Mouse (Mus musculus): ENCODE measurements around the gene Gm2564. TPM values are rescaled to one million over a fixed set of nuclear protein-coding genes. Genes with fewer than 3 reads are reported as not detected.
"Not testable (repeated sequence)": the region's sequence is repeated elsewhere in the genome, so short reads cannot be mapped to it uniquely, and the experiment has no call there.

Gene Gm2564
- total RNA-seq (2014; fragmentation: Nextera tagmentation) (not detected in 2 replicates), total RNA-seq (2017) (not detected in 2 replicates), polyA plus RNA-seq (2012) (not detected in 2 replicates)

DNA sequence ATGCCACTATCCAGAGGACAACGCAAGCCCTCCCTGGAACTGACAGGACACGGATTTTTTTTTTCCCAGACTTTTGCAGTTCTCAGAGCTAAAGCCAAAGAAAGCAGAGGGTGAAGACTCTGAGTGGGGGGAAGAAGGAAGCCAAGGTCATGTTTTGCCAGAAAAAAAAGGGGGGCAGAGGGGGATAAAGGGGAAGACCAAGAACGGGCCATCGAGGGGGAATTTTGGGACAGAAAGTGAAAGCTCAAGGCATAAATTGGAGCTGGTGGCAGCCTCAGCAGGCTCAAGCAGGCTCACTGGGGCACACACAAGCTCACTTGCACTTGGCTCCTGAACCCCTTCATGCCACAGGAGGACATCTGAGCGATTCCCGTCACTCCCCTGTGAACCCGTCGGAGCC lies at the start of gene Gm2564:
TSS of gene Gm2564 (plus strand) at position 301 of the 400 bp plus-strand sequence.
- H3K36me3 ChIP-seq (replicated peaks); H3K4me1 ChIP-seq (ENCODE audit: insufficient read depth, low read depth, low read length); H3K4me3 ChIP-seq (ENCODE audit: low read depth, low read length); DNase-seq (ENCODE audit: low spot score); H3K27me3 ChIP-seq (ENCODE audit: insufficient read depth, low read length); H3K9me3 ChIP-seq (replicated peaks); ATAC-seq (ENCODE audit: extremely low read depth, insufficient number of reproducible peaks, low FRiP score, poor library complexity, severe bottlenecking): not testable (repeated sequence)

GRCm38 (mm10) chr4:42611895-42612294 lies 17.6 kb upstream of the Gm2564 start, which contains the start of gene Gm10591:
Gm10591 (plus strand) TSS chr4:42612195.
- not testable (repeated sequence) for H3K36me3 ChIP-seq (replicated peaks); H3K27me3 ChIP-seq (ENCODE audit: insufficient read depth, low read length); ATAC-seq (ENCODE audit: extremely low read depth, insufficient number of reproducible peaks, low FRiP score, poor library complexity, severe bottlenecking); H3K9me3 ChIP-seq (replicated peaks); DNase-seq (ENCODE audit: low spot score); H3K4me3 ChIP-seq (ENCODE audit: low read depth, low read length); H3K4me1 ChIP-seq (ENCODE audit: insufficient read depth, low read depth, low read length)

- not testable (repeated sequence) for H3K36me3 ChIP-seq (replicated peaks); H3K27me3 ChIP-seq (ENCODE audit: insufficient read depth, low read length); H3K4me3 ChIP-seq (ENCODE audit: low read depth, low read length); H3K4me1 ChIP-seq (ENCODE audit: insufficient read depth, low read depth, low read length); H3K9me3 ChIP-seq (replicated peaks); DNase-seq (ENCODE audit: low spot score); ATAC-seq (ENCODE audit: extremely low read depth, insufficient number of reproducible peaks, low FRiP score, poor library complexity, severe bottlenecking)
Measured at GRCm38 (mm10) chr4:42654951-42655350, 25.4 kb downstream of the Gm2564 start, which contains the start of gene Ccl27b. Ccl27b (plus strand) TSS chr4:42655251.

DNA sequence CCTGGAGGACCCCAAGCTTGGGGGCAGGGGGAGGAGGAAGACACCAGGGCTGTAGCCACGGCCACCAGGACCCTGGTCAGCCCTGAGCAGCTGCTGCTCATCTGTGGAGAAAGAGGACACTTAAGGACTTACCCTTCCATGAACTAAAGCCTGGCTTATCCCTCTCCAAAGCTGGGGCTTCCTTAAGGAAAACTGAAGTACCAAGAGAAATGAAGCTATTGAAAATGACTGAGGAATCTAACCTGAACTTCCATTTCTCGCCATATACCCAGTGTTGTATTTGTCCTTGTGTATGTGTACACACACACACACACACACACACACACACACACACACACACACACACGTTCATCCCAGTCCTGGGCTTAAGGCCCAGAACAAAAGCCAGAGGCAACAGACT lies 32.3 kb downstream of the Gm2564 start, which contains the start of gene Il11ra2:
TSS of gene Il11ra2 (minus strand) at position 101 of the 400 bp plus-strand sequence.
- H3K4me3 ChIP-seq (ENCODE audit: low read depth, low read length); H3K9me3 ChIP-seq (replicated peaks); H3K4me1 ChIP-seq (ENCODE audit: insufficient read depth, low read depth, low read length); H3K27me3 ChIP-seq (ENCODE audit: insufficient read depth, low read length); DNase-seq (ENCODE audit: low spot score); H3K36me3 ChIP-seq (replicated peaks); ATAC-seq (ENCODE audit: extremely low read depth, insufficient number of reproducible peaks, low FRiP score, poor library complexity, severe bottlenecking): not testable (repeated sequence)

GRCm38 (mm10) chr4:42675415-42675814 lies 45.9 kb downstream of the Gm2564 start:
- not testable (repeated sequence) for H3K4me3 ChIP-seq (ENCODE audit: low read depth, low read length); H3K36me3 ChIP-seq (replicated peaks); H3K9me3 ChIP-seq (replicated peaks); DNase-seq (ENCODE audit: low spot score); H3K27me3 ChIP-seq (ENCODE audit: insufficient read depth, low read length); ATAC-seq (ENCODE audit: extremely low read depth, insufficient number of reproducible peaks, low FRiP score, poor library complexity, severe bottlenecking); H3K4me1 ChIP-seq (ENCODE audit: insufficient read depth, low read depth, low read length)

GRCm38 (mm10) chr4:42679365-42679764 lies 49.8 kb downstream of the Gm2564 start:
- not testable (repeated sequence) for H3K27me3 ChIP-seq (ENCODE audit: insufficient read depth, low read length); H3K4me3 ChIP-seq (ENCODE audit: low read depth, low read length); H3K9me3 ChIP-seq (replicated peaks); H3K4me1 ChIP-seq (ENCODE audit: insufficient read depth, low read depth, low read length); ATAC-seq (ENCODE audit: extremely low read depth, insufficient number of reproducible peaks, low FRiP score, poor library complexity, severe bottlenecking); H3K36me3 ChIP-seq (replicated peaks); DNase-seq (ENCODE audit: low spot score)

DNA sequence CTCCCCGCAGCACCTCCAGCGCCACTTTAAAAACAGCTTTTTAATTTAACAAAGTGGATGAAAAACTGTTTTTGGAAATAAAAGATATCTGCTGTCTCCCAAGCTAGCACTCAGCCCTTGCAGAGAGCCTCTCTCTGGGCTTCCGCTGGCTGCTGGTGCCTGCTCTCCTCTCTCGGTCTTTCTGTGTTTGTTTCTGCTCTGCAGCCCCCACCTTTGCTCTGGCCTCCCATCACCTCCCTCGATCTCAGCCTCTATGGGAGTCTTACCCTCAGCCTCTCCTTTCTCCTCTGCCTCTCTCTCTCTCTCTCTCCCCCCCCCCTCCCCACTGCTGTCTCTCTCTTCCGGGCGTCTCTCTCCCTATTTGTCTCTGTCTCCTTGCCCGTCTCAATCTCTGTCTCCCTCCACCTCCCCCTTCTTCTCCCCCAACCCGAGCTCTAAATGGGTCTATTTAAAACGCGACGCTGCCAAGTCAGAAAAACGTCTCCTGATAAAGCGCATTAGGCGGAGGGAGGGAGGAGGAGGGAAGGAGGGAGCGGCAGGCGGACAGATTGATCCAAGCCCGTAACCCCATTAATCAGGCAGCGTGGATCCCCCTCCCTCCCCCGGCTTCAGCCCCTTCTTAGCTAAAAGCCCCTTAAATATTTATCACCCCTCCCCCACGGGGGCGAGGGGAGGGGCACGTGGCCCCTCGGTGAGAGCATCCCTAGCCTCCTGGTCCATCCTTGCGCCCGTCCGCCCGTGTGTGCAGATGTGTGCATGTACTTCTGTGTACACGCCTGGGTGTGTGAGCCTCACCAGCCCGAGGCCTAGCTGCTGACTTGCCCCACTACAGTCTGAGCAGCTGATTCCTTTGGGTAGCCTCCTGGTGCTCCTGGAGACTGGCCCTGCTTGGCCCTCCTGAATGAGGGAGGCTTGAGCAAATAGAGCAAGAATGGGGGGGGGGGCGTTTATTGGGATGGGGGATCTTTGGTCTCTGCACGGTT lies 51.1 kb downstream of the Gm2564 start:
- not testable (repeated sequence) for DNase-seq (ENCODE audit: low spot score); H3K36me3 ChIP-seq (replicated peaks); H3K27me3 ChIP-seq (ENCODE audit: insufficient read depth, low read length); H3K4me1 ChIP-seq (ENCODE audit: insufficient read depth, low read depth, low read length); H3K4me3 ChIP-seq (ENCODE audit: low read depth, low read length); H3K9me3 ChIP-seq (replicated peaks); ATAC-seq (ENCODE audit: extremely low read depth, insufficient number of reproducible peaks, low FRiP score, poor library complexity, severe bottlenecking)

Other genes with a start within 250 kb of the Gm2564 start
- gene Gm21586, start 190.3 kb upstream of the Gm2564 start, total RNA-seq (2014; fragmentation: Nextera tagmentation): not detected in 2 replicates
- gene Gm21586, start 190.3 kb upstream of the Gm2564 start, total RNA-seq (2017): not detected in 2 replicates
- gene Gm21586, start 190.3 kb upstream of the Gm2564 start, polyA plus RNA-seq (2012): not detected in 2 replicates
- gene Gm2163, start 163.0 kb upstream of the Gm2564 start, total RNA-seq (2014; fragmentation: Nextera tagmentation): not detected in 2 replicates
- gene Gm2163, start 163.0 kb upstream of the Gm2564 start, total RNA-seq (2017): not detected in 2 replicates
- gene Gm2163, start 163.0 kb upstream of the Gm2564 start, polyA plus RNA-seq (2012): not detected in 2 replicates
- gene Fam205a2, start 101.5 kb upstream of the Gm2564 start, total RNA-seq (2014; fragmentation: Nextera tagmentation): not detected in 2 replicates
- gene Fam205a2, start 101.5 kb upstream of the Gm2564 start, total RNA-seq (2017): not detected in 2 replicates
- gene Fam205a2, start 101.5 kb upstream of the Gm2564 start, polyA plus RNA-seq (2012): not detected in 2 replicates
- not detected in 2 replicates for gene Gm10591, start 17.5 kb upstream of the Gm2564 start, total RNA-seq (2014; fragmentation: Nextera tagmentation)
- gene Gm10591, start 17.5 kb upstream of the Gm2564 start, total RNA-seq (2017): not detected in 2 replicates
- gene Gm10591, start 17.5 kb upstream of the Gm2564 start, polyA plus RNA-seq (2012): not detected in 2 replicates
- not detected in 2 replicates for gene Ccl27b, start 25.5 kb downstream of the Gm2564 start, total RNA-seq (2014; fragmentation: Nextera tagmentation)
- not detected in 2 replicates for gene Ccl27b, start 25.5 kb downstream of the Gm2564 start, total RNA-seq (2017)
- not detected in 2 replicates for gene Ccl27b, start 25.5 kb downstream of the Gm2564 start, polyA plus RNA-seq (2012)
- gene Il11ra2, start 32.2 kb downstream of the Gm2564 start, total RNA-seq (2014; fragmentation: Nextera tagmentation): not detected in 2 replicates
- gene Il11ra2, start 32.2 kb downstream of the Gm2564 start, total RNA-seq (2017): not detected in 2 replicates
- gene Il11ra2, start 32.2 kb downstream of the Gm2564 start, polyA plus RNA-seq (2012): not detected in 2 replicates
- not detected in 2 replicates for gene 4930578G10Rik, start 105.8 kb downstream of the Gm2564 start, total RNA-seq (2014; fragmentation: Nextera tagmentation)
- gene 4930578G10Rik, start 105.8 kb downstream of the Gm2564 start, total RNA-seq (2017): 0.22 TPM in 1 of 2 replicates, not detected in the other
- gene 4930578G10Rik, start 105.8 kb downstream of the Gm2564 start, polyA plus RNA-seq (2012): not detected in 2 replicates
- not detected in 2 replicates for gene Ccl19, start 126.9 kb downstream of the Gm2564 start, total RNA-seq (2014; fragmentation: Nextera tagmentation)
- not detected in 2 replicates for gene Ccl19, start 126.9 kb downstream of the Gm2564 start, total RNA-seq (2017)
- gene Ccl19, start 126.9 kb downstream of the Gm2564 start, polyA plus RNA-seq (2012): not detected in 2 replicates
- not detected in 2 replicates for gene Ccl21a, start 144.3 kb downstream of the Gm2564 start, total RNA-seq (2014; fragmentation: Nextera tagmentation)
- not detected in 2 replicates for gene Ccl21a, start 144.3 kb downstream of the Gm2564 start, total RNA-seq (2017)
- not detected in 2 replicates for gene Ccl21a, start 144.3 kb downstream of the Gm2564 start, polyA plus RNA-seq (2012)
- gene Fam205a1, start 224.2 kb downstream of the Gm2564 start, total RNA-seq (2014; fragmentation: Nextera tagmentation): 11.5 and 14.5 TPM in 2 replicates
- gene Fam205a1, start 224.2 kb downstream of the Gm2564 start, total RNA-seq (2017): 0.12 and 0.16 TPM in 2 replicates
- gene Fam205a1, start 224.2 kb downstream of the Gm2564 start, polyA plus RNA-seq (2012): 0.10 and 0.14 TPM in 2 replicates
- gene Gm12394, start 227.1 kb downstream of the Gm2564 start, total RNA-seq (2014; fragmentation: Nextera tagmentation): 0.34 and 0.60 TPM in 2 replicates
- not detected in 2 replicates for gene Gm12394, start 227.1 kb downstream of the Gm2564 start, total RNA-seq (2017)
- not detected in 2 replicates for gene Gm12394, start 227.1 kb downstream of the Gm2564 start, polyA plus RNA-seq (2012)
- not detected in 2 replicates for gene Fam205c, start 244.5 kb downstream of the Gm2564 start, total RNA-seq (2014; fragmentation: Nextera tagmentation)
- 0.05 TPM in 1 of 2 replicates, not detected in the other for gene Fam205c, start 244.5 kb downstream of the Gm2564 start, total RNA-seq (2017)
- 0.05 TPM in 1 of 2 replicates, not detected in the other for gene Fam205c, start 244.5 kb downstream of the Gm2564 start, polyA plus RNA-seq (2012)

Data from G1E (cell line).